ENCODE assay signal across 15 mouse cellular contexts in the genomic region with DNA sequence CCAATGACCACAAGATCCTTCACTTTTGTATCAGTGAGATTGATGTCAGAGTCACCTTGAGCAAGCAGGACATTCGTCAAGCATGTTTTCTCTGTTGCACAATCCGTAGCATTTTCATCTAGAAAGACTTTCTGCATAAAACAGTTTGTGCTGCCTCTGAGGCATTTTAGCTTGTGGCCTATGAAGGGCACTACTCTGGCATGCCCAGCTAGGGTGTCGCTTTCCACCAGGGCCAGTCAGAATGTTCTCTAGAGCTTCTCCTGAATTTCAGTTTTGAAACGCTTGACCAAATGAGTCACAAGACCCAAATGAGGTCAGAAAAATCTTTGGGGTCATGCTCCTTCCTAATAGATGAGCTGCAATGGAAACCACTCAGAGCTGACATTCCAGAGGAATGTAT.
A peak's percentile ranks its signal among the peaks of the same experiment; 100 is the strongest.
DNase-seq lines count a peak whose midpoint lies in the region; ATAC-seq and TF ChIP-seq lines count a peak whose summit lies in the region.
"Had no signal": no experiment of that assay in that cellular context is flagged by ENCODE, and none has a peak within 500 bp of the region (broad histone marks: within the 10 kb centered on the region; RNA-seq: fewer than 3 reads in every experiment).

No protein-coding gene starts in this region.

- H3K4me1 ChIP-seq in lung, adult 2 months (ENCODE audit: control insufficient read depth, insufficient read depth, low read length) = no peaks in the 10 kb centered on the region
- peaks cover 26% of the 10 kb centered on the region for H3K4me1 ChIP-seq in midbrain, embryonic 14.5 days (ENCODE audit: control insufficient read depth, insufficient read depth, low read length)
- H3K4me1 ChIP-seq: megakaryocyte, embryonic 14.5 days had no signal

- no peak for TF ChIP-seq CTCF in lung, adult 2 months (IDR thresholded peaks at IDR 0.05; ENCODE audit: insufficient read depth, low read length)

- no peak for ATAC-seq in midbrain, embryonic 14.5 days (ENCODE audit: low FRiP score, low TSS enrichment)
- ATAC-seq: forebrain, embryonic 15.5 days; intestine, embryonic 16.5 days had no signal

- 0 out of 2 replicates have a peak, but pooled peaks cover 2% of the 10 kb centered on the region for H3K9me3 ChIP-seq in midbrain, embryonic 14.5 days (ENCODE audit: control insufficient read depth, low read length)
- H3K9me3 ChIP-seq: forebrain, embryonic 15.5 days had no signal

- no peak overlapping the region for H3K4me3 ChIP-seq in lung, adult 2 months (replicated peaks; ENCODE audit: extremely low read depth, low read depth, low read length)
- H3K4me3 ChIP-seq in midbrain, embryonic 14.5 days (replicated peaks; ENCODE audit: low read depth, low read length) = no peak overlapping the region
- H3K4me3 ChIP-seq: forebrain, embryonic 15.5 days; layer of hippocampus, adult 2 months; megakaryocyte, embryonic 14.5 days had no signal

- DNase-seq in lung, adult 2 months = peak; percentile 3
- DNase-seq in lung, postnatal 4 days = no peak
- DNase-seq in adrenal gland, adult 2 months = peak; percentile 66
- peak; percentile 32 to 62 for DNase-seq in adrenal gland, postnatal 36 days
- no peak for DNase-seq in midbrain, embryonic 14.5 days
- DNase-seq in thymus, postnatal 36 days = no peak
- DNase-seq in spleen, adult 18-20 months = no peak
- DNase-seq: cerebellum, adult 11 months; cerebellum, postnatal 14 days; left cerebral cortex, postnatal 4 days had no signal

- H3K36me3 ChIP-seq in midbrain, embryonic 14.5 days (ENCODE audit: control insufficient read depth, insufficient read depth, low read length) = no peaks in the 10 kb centered on the region
- H3K36me3 ChIP-seq: forebrain, embryonic 15.5 days had no signal

- no peak overlapping the region for H3K9ac ChIP-seq in midbrain, embryonic 14.5 days (replicated peaks; ENCODE audit: low read length)
- H3K9ac ChIP-seq: forebrain, embryonic 15.5 days had no signal

- no peak overlapping the region for H3K4me2 ChIP-seq in midbrain, embryonic 14.5 days (ENCODE audit: low read length)
- H3K4me2 ChIP-seq: forebrain, embryonic 15.5 days had no signal

- no peaks in the 10 kb centered on the region for H3K27me3 ChIP-seq in midbrain, embryonic 14.5 days (ENCODE audit: control insufficient read depth, insufficient read depth, low read length)
- H3K27me3 ChIP-seq: forebrain, embryonic 15.5 days; megakaryocyte, embryonic 14.5 days had no signal

- 76% methylated on average over 4 of the region's 4 CpGs for WGBS in lung, adult 2 months
- 55% methylated on average over 4 of the region's 4 CpGs for WGBS in midbrain, embryonic 14.5 days

- peak overlapping the region; percentile 75; the same call in 1 of the 2 replicates for H3K27ac ChIP-seq in midbrain, embryonic 14.5 days (replicated peaks; ENCODE audit: low read depth, low read length)
- H3K27ac ChIP-seq: forebrain, embryonic 15.5 days; kidney, postnatal 0 days; layer of hippocampus, adult 2 months had no signal

- no peak for TF ChIP-seq POLR2A in lung, adult 2 months (IDR thresholded peaks at IDR 0.05; ENCODE audit: borderline replicate concordance, extremely low read depth, low read depth, low read length)

Comparison
In these comparisons a context has a peak if more than half of its experiments do, and no peak if none do; other contexts are left out.
1. DNase-seq: peak in lung, adult 2 months (single experiment), adrenal gland, adult 2 months (single experiment) and adrenal gland, postnatal 36 days (2 of 2); none in lung, postnatal 4 days (0 of 2), midbrain, embryonic 14.5 days (single experiment), thymus, postnatal 36 days (0 of 2) and spleen, adult 18-20 months (0 of 2).